Comparison of ENCODE assay signal across 7 mouse cellular contexts in the genomic region with DNA sequence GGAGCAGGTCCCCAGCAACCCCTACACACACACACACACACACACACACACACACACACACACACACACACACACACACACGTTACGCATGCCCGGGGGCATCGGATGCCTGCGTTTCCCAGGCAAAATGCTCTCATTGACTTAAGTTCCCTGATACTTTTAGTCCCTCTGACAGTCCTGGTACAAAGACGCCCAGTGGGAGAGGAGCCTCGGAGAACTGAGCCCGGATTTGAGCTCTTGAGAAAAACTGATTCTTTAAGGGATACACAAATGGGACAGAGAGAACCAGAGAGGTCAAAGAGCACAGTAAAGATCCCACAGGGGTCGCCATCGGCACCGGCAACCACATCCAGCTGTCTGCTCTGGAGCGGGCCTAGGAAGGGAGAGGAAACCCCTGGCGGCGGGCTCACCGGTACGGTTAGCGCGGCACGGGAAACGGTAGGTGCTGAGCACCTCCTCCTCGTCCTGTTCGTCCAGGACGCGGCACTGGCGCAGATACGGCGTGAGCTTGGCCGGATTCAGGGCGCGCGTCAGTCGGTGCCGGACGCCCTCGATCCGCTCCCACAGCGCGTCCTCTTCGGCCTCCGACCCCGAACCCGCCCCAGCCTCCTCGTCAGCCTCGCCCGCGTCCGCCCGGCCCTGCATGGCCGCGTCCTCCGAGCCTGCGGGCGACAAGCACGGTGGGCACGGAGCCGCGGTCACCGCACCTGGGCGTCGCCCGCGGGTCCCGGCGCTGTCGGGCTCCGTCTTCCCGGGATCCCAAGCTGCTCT. TPM values are rescaled to one million over a fixed set of nuclear protein-coding genes. Genes with fewer than 3 reads are reported as not detected.
DNase-seq lines count a peak whose midpoint lies in the region; ATAC-seq and TF ChIP-seq lines count a peak whose summit lies in the region.

No protein-coding gene starts in this region.

- H3K36me3 ChIP-seq in G1E (replicated peaks), result no peaks in the 10 kb centered on the region
- no peaks in the 10 kb centered on the region for H3K36me3 ChIP-seq in liver, embryonic 11.5 days (ENCODE audit: control insufficient read depth, insufficient read depth, low read length)

- no peak for ATAC-seq in G1E (ENCODE audit: extremely low read depth, insufficient number of reproducible peaks, low FRiP score, poor library complexity, severe bottlenecking)
- no peak for ATAC-seq in liver, embryonic 11.5 days (replicated peaks; ENCODE audit: low FRiP score)

- TF ChIP-seq CTCF in G1E (IDR thresholded peaks at IDR 0.05; ENCODE audit: low read depth, low read length), result no peak

- H3K9me3 ChIP-seq in G1E (replicated peaks), result peaks cover 10% of the 10 kb centered on the region
- no peaks in the 10 kb centered on the region for H3K9me3 ChIP-seq in liver, embryonic 11.5 days (ENCODE audit: control insufficient read depth, low read length)

- WGBS in liver, embryonic 11.5 days, result 7% methylated on average over 63 of the region's 67 CpGs

- intact Hi-C loops in heart, postnatal 36 days (cut with DNase I), result loop anchor here (1.0 to 2.0 kb wide), 2 partner anchors 15 to 46 kb away; no protein-coding TSS in a partner anchor

- peak overlapping the region; percentile 86 for H3K4me2 ChIP-seq in liver, embryonic 11.5 days

- H3K9ac ChIP-seq in liver, embryonic 11.5 days (ENCODE audit: low read depth, low read length), result peak overlapping the region; percentile 42

- no peak overlapping the region for H3K27ac ChIP-seq in liver, embryonic 11.5 days (ENCODE audit: low read depth, low read length)

- no peaks in the 10 kb centered on the region for H3K4me1 ChIP-seq in G1E (ENCODE audit: insufficient read depth, low read depth, low read length)
- peaks cover 13% of the 10 kb centered on the region for H3K4me1 ChIP-seq in liver, embryonic 11.5 days (replicated peaks; ENCODE audit: control insufficient read depth, insufficient read depth, low read length)

- no peak for DNase-seq in G1E (ENCODE audit: low spot score)
- DNase-seq in embryo, embryonic 10 days (ENCODE audit: low spot score), result peak; percentile 39
- DNase-seq in heart, postnatal 36 days, result peak; percentile 51 to 60
- no peak for DNase-seq in liver, embryonic 11.5 days (ENCODE audit: low spot score)
- peak; percentile 60 for DNase-seq in naive thymus-derived CD4-positive, alpha-beta T cell, adult 2 months (ENCODE audit: low read depth)
- no peak for DNase-seq in right cerebral cortex, adult 18-20 months
- DNase-seq in gastrocnemius, postnatal 10 days, result no peak

- peaks cover 9% of the 10 kb centered on the region; the same call in 1 of the 2 replicates for H3K27me3 ChIP-seq in G1E (ENCODE audit: insufficient read depth, low read length)
- peaks cover 39% of the 10 kb centered on the region for H3K27me3 ChIP-seq in liver, embryonic 11.5 days (replicated peaks; ENCODE audit: control insufficient read depth, insufficient read depth, low read length)

- 0 out of 2 replicates have a peak overlapping the region, but pooled peaks have one; percentile 4 for H3K4me3 ChIP-seq in G1E (ENCODE audit: low read depth, low read length)
- peak overlapping the region; percentile 61 for H3K4me3 ChIP-seq in liver, embryonic 11.5 days (ENCODE audit: low read depth, low read length)

RNA-seq across cellular contexts. Expression of gene Card10, which starts 0.7 kb away (rescaled TPM):
- not detected in 2 replicates for total RNA-seq in G1E (2014; fragmentation: Nextera tagmentation)
- total RNA-seq in G1E (2017), result not detected in 2 replicates
- not detected in 2 replicates for polyA plus RNA-seq in G1E (2012)
- total RNA-seq in heart, postnatal 36 days (2021), result 10 to 100 TPM; 15.4 to 19.0 TPM
- polyA plus RNA-seq in liver, embryonic 11.5 days (2014; fragmentation: Nextera tagmentation; extraction: Ambion mirVana), result 2.3 and 2.7 TPM in 2 replicates
- 10 to 100 TPM in 1 of 2 experiments, 1 to 10 TPM in 1; 9.3 to 11.3 TPM for total RNA-seq in gastrocnemius, postnatal 10 days (2021)

RNA-seq across cellular contexts. Expression of gene Mfng, which starts 28.9 kb away (rescaled TPM):
- total RNA-seq in G1E (2014; fragmentation: Nextera tagmentation) (not detected in 2 replicates), G1E (2017) (not detected in 2 replicates)
- not detected in 2 replicates for polyA plus RNA-seq in G1E (2012)
- 10 to 100 TPM; 11.2 to 11.8 TPM for total RNA-seq in heart, postnatal 36 days (2021)
- 12.4 and 19.2 TPM in 2 replicates for polyA plus RNA-seq in liver, embryonic 11.5 days (2014; fragmentation: Nextera tagmentation; extraction: Ambion mirVana)
- total RNA-seq in gastrocnemius, postnatal 10 days (2021), result 1 to 10 TPM; 7.9 to 9.5 TPM

RNA-seq across cellular contexts. Expression of gene Cdc42ep1, which starts 40.3 kb away (rescaled TPM):
- total RNA-seq in G1E (2014; fragmentation: Nextera tagmentation) (not detected in 2 replicates), G1E (2017) (0.11 TPM in 1 of 2 replicates, not detected in the other)
- polyA plus RNA-seq in G1E (2012), result not detected in 2 replicates
- 10 to 100 TPM; 37.6 to 47.6 TPM for total RNA-seq in heart, postnatal 36 days (2021)
- 21.9 and 23.9 TPM in 2 replicates for polyA plus RNA-seq in liver, embryonic 11.5 days (2014; fragmentation: Nextera tagmentation; extraction: Ambion mirVana)
- 10 to 100 TPM; 26.3 to 35.0 TPM for total RNA-seq in gastrocnemius, postnatal 10 days (2021)

RNA-seq across cellular contexts. Expression of gene Lgals2, which starts 53.2 kb away (rescaled TPM):
- total RNA-seq in G1E (2014; fragmentation: Nextera tagmentation) (not detected in 2 replicates), G1E (2017) (not detected in 2 replicates)
- not detected in 2 replicates for polyA plus RNA-seq in G1E (2012)
- total RNA-seq in heart, postnatal 36 days (2021), result under 1 TPM in 1 of 2 experiments, not detected in 1; 0.56 TPM
- 6.9 and 11.4 TPM in 2 replicates for polyA plus RNA-seq in liver, embryonic 11.5 days (2014; fragmentation: Nextera tagmentation; extraction: Ambion mirVana)
- total RNA-seq in gastrocnemius, postnatal 10 days (2021), result not detected

Comparison
In these comparisons a context has a peak if more than half of its experiments do, and no peak if none do; other contexts are left out.
1. DNase-seq: peak in embryo, embryonic 10 days (single experiment), heart, postnatal 36 days (2 of 2) and naive thymus-derived CD4-positive, alpha-beta T cell, adult 2 months (single experiment); none in G1E (single experiment), liver, embryonic 11.5 days (single experiment), right cerebral cortex, adult 18-20 months (single experiment) and gastrocnemius, postnatal 10 days (single experiment).
2. RNA of gene Card10, which starts 0.7 kb away (total RNA-seq): 15.4 to 19.0 TPM in heart, postnatal 36 days and 9.3 to 11.3 TPM in gastrocnemius, postnatal 10 days; not detected in G1E; every median in the first group is over 10 times any median in the second.
3. RNA of gene Mfng, which starts 28.9 kb away (total RNA-seq): 11.2 to 11.8 TPM in heart, postnatal 36 days and 7.9 to 9.5 TPM in gastrocnemius, postnatal 10 days; not detected in G1E; every median in the first group is over 4 times any median in the second.
4. RNA of gene Cdc42ep1, which starts 40.3 kb away (total RNA-seq): 37.6 to 47.6 TPM in heart, postnatal 36 days and 26.3 to 35.0 TPM in gastrocnemius, postnatal 10 days; 0.11 TPM in G1E; every median in the first group is over 10 times any median in the second.